Mouse (Mus musculus) CH12.LX (cell line): ENCODE data around the gene Midn. TPM values are rescaled to one million over a fixed set of nuclear protein-coding genes. Genes with fewer than 3 reads are reported as not detected.
A peak's percentile ranks its signal among the peaks of the same experiment; 100 is the strongest.

Experiments used
- DNase-seq: peaks from one replicate; pipeline ENCODE4 v3.0.0-alpha.2; 2013; ENCODE audit errors: extremely low read depth
- H3K27ac ChIP-seq: 2 replicates; pipeline ENCODE4 v1.5.1; 2012; ENCODE audit warnings: low read depth, mild to moderate bottlenecking, control low read depth, moderate library complexity; ENCODE audit not compliant: insufficient read depth
- H3K27me3 ChIP-seq: replicated peaks from 2 replicates; pipeline ENCODE3; 2012; ENCODE audit warnings: inconsistent platforms
- H3K36me3 ChIP-seq, 2 experiments: replicated peaks in 1 of 2; 2 replicates each; pipeline versions ENCODE3 to v1.6.1; 2012; ENCODE audit warnings: inconsistent platforms in 1 of 2, low read length in 1 of 2, mild to moderate bottlenecking in 1 of 2, mixed read lengths in 1 of 2, moderate library complexity in 1 of 2; ENCODE audit not compliant: control insufficient read depth in 1 of 2, insufficient read depth in 1 of 2
- H3K4me1 ChIP-seq, 2 experiments: 2 replicates each; pipeline ENCODE4 v1.6.1; 2012; ENCODE audit warnings: inconsistent platforms in 1 of 2, moderate library complexity in 1 of 2; ENCODE audit not compliant: insufficient read depth in 2 of 2, control insufficient read depth in 1 of 2
- H3K4me2 ChIP-seq: 2 replicates; pipeline ENCODE4 v1.6.1; 2012; ENCODE audit warnings: low read depth, mild to moderate bottlenecking, control low read depth; ENCODE audit not compliant: poor library complexity, insufficient read depth, severe bottlenecking
- H3K4me3 ChIP-seq, 3 experiments: fragments of 150-350 bp in 1 of 3; sonication (generic) in 1 of 3; replicated peaks in 1 of 3; 2 replicates each; pipeline versions ENCODE3 to v1.5.1; 2011 to 2012; ENCODE audit warnings: low read depth in 2 of 3, low read length in 2 of 3, mild to moderate bottlenecking in 2 of 3, moderate library complexity in 2 of 3, control low read depth in 1 of 3, improper control_type of control experiment in 1 of 3, inconsistent platforms in 1 of 3, mixed read lengths in 1 of 3; ENCODE audit not compliant: poor library complexity in 1 of 3
- H3K79me2 ChIP-seq: replicated peaks from 2 replicates; pipeline ENCODE4 v1.6.1; 2012; ENCODE audit warnings: mild to moderate bottlenecking, moderate library complexity; ENCODE audit not compliant: control insufficient read depth, poor library complexity, insufficient read depth, severe bottlenecking; ENCODE audit errors: extremely low read depth
- H3K9ac ChIP-seq: 2 replicates; pipeline ENCODE4 v1.6.1; 2012; ENCODE audit warnings: low read depth, mild to moderate bottlenecking, control low read depth, moderate library complexity; ENCODE audit not compliant: insufficient read depth
- H3K9me3 ChIP-seq: replicated peaks from 2 replicates; pipeline ENCODE3; 2012; ENCODE audit warnings: low read length, inconsistent platforms, mixed read lengths
- BHLHE40 ChIP-seq: IDR thresholded peaks from 2 replicates; pipeline ENCODE4 v1.6.1; 2011; ENCODE audit warnings: mild to moderate bottlenecking, low read depth, low read length, improper control_type of control experiment
- CHD2 ChIP-seq: IDR thresholded peaks from 2 replicates; pipeline ENCODE4 v1.6.1; 2011; ENCODE audit warnings: low read length, improper control_type of control experiment
- E2F4 ChIP-seq: IDR thresholded peaks from 2 replicates; pipeline ENCODE4 v1.6.1; 2011; ENCODE audit warnings: low read depth, low read length, improper control_type of control experiment; ENCODE audit not compliant: insufficient replicate concordance
- EP300 ChIP-seq: IDR thresholded peaks from 2 replicates; pipeline ENCODE4 v1.6.1; 2011; ENCODE audit warnings: low read length, improper control_type of control experiment
- ETS1 ChIP-seq: conservative IDR thresholded peaks from 2 replicates; pipeline ENCODE4 v1.6.1; 2012; ENCODE audit warnings: low read depth, mild to moderate bottlenecking, inconsistent platforms, low read length, improper control_type of control experiment, moderate library complexity
- GABPA ChIP-seq: IDR thresholded peaks from 2 replicates; pipeline ENCODE4 v1.6.1; 2012; ENCODE audit warnings: low read depth, low read length, improper control_type of control experiment, inconsistent platforms; ENCODE audit not compliant: insufficient replicate concordance
- HCFC1 ChIP-seq: IDR thresholded peaks from 2 replicates; pipeline ENCODE4 v1.6.1; 2012; ENCODE audit warnings: low read depth, mild to moderate bottlenecking, inconsistent platforms, low read length, improper control_type of control experiment
- JUN ChIP-seq: IDR thresholded peaks from 2 replicates; pipeline ENCODE4 v1.6.1; 2011; ENCODE audit warnings: low read depth, mild to moderate bottlenecking, low read length, improper control_type of control experiment, moderate library complexity; ENCODE audit not compliant: insufficient read depth
- JUND ChIP-seq: conservative IDR thresholded peaks from 2 replicates; pipeline ENCODE4 v1.6.1; 2011; ENCODE audit warnings: low read depth, low read length, improper control_type of control experiment
- MAFK ChIP-seq: IDR thresholded peaks from 2 replicates; pipeline ENCODE4 v1.6.1; 2011; ENCODE audit warnings: low read length, improper control_type of control experiment; ENCODE audit not compliant: insufficient replicate concordance
- MAX ChIP-seq: IDR thresholded peaks from 2 replicates; pipeline ENCODE4 v1.6.1; 2011; ENCODE audit warnings: low read length, improper control_type of control experiment
- MAZ ChIP-seq: IDR thresholded peaks from 2 replicates; pipeline ENCODE4 v1.6.1; 2012; ENCODE audit warnings: low read depth, mild to moderate bottlenecking, inconsistent platforms, low read length, improper control_type of control experiment, moderate library complexity
- MYC ChIP-seq: IDR thresholded peaks from 2 replicates; pipeline ENCODE4 v1.6.1; 2011; ENCODE audit warnings: low read depth, mild to moderate bottlenecking, improper control_type of control experiment, low read length
- NELFE ChIP-seq: IDR thresholded peaks from 2 replicates; pipeline ENCODE4 v1.6.1; 2011; ENCODE audit warnings: low read depth, low read length, improper control_type of control experiment
- NRF1 ChIP-seq: IDR thresholded peaks from 2 replicates; pipeline ENCODE4 v1.6.1; 2014; ENCODE audit warnings: low read depth, mild to moderate bottlenecking, inconsistent platforms, low read length, improper control_type of control experiment, moderate library complexity
- PAX5 ChIP-seq: IDR thresholded peaks from 2 replicates; pipeline ENCODE4 v1.6.1; 2012; ENCODE audit warnings: low read length, inconsistent platforms, mixed read lengths
- POLR2A ChIP-seq: IDR thresholded peaks from 2 replicates; pipeline ENCODE4 v1.6.1; 2011; ENCODE audit warnings: low read depth, mild to moderate bottlenecking, improper control_type of control experiment, low read length
- POLR2AphosphoS2 ChIP-seq: IDR thresholded peaks from 2 replicates; pipeline ENCODE4 v1.6.1; 2011; ENCODE audit warnings: low read depth, low read length, improper control_type of control experiment
- RAD21 ChIP-seq: IDR thresholded peaks from 2 replicates; pipeline ENCODE4 v1.6.1; 2011; ENCODE audit warnings: low read depth, mild to moderate bottlenecking, low read length, improper control_type of control experiment, moderate library complexity
- RCOR1 ChIP-seq: conservative IDR thresholded peaks from 2 replicates; pipeline ENCODE4 v1.6.1; 2012; ENCODE audit warnings: low read depth, mild to moderate bottlenecking, inconsistent platforms, low read length, improper control_type of control experiment
- SIN3A ChIP-seq: IDR thresholded peaks from 2 replicates; pipeline ENCODE4 v1.6.1; 2012; ENCODE audit warnings: low read length, improper control_type of control experiment, inconsistent platforms
- SMC3 ChIP-seq: IDR thresholded peaks from 2 replicates; pipeline ENCODE4 v1.6.1; 2011; ENCODE audit warnings: low read depth, low read length, improper control_type of control experiment
- TBP ChIP-seq: conservative IDR thresholded peaks from 2 replicates; pipeline ENCODE4 v1.6.1; 2011; ENCODE audit warnings: low read depth, low read length, improper control_type of control experiment
- TCF12 ChIP-seq: IDR thresholded peaks from 2 replicates; pipeline ENCODE4 v1.6.1; 2014; ENCODE audit warnings: low read depth, mild to moderate bottlenecking, inconsistent platforms, low read length, improper control_type of control experiment
- UBTF ChIP-seq: IDR thresholded peaks from 2 replicates; pipeline ENCODE4 v1.6.1; 2012; ENCODE audit warnings: low read depth, mild to moderate bottlenecking, inconsistent platforms, low read length, improper control_type of control experiment, moderate library complexity
- USF2 ChIP-seq: conservative IDR thresholded peaks from 2 replicates; pipeline ENCODE4 v1.6.1; 2011; ENCODE audit warnings: low read depth, low read length, improper control_type of control experiment
- ZC3H11A ChIP-seq: IDR thresholded peaks from 2 replicates; pipeline ENCODE4 v1.6.1; 2012; ENCODE audit warnings: low read depth, mild to moderate bottlenecking, inconsistent platforms, low read length, improper control_type of control experiment
- ZKSCAN1 ChIP-seq: IDR thresholded peaks from 2 replicates; pipeline ENCODE4 v1.6.1; 2012; ENCODE audit warnings: low read depth, inconsistent platforms, low read length, improper control_type of control experiment, borderline replicate concordance
- ZMIZ1 ChIP-seq: IDR thresholded peaks from 2 replicates; pipeline ENCODE4 v1.6.1; 2012; ENCODE audit warnings: low read depth, mild to moderate bottlenecking, inconsistent platforms, low read length, improper control_type of control experiment
- ZNF384 ChIP-seq: IDR thresholded peaks from 2 replicates; pipeline ENCODE4 v1.6.1; 2012; ENCODE audit warnings: low read depth, low read length, improper control_type of control experiment, inconsistent platforms
- dilution Hi-C: fragments of 300-500 bp; cut with MboI; formaldehyde crosslinking; loops from 2 replicates; pipeline ENCODE4 v1.14.3; 2020; ENCODE audit warnings: low sequenced_read_pairs; ENCODE audit not compliant: extremely low pct_unique_long_range_greater_than_20kb, extremely low pct_ligation_motif_present
- in situ Hi-C: fragments of 300-500 bp; cut with MboI; formaldehyde crosslinking; loops from 3 replicates; pipeline ENCODE4 v1.14.3; 2019; ENCODE audit warnings: low sequenced_read_pairs, low pct_ligation_motif_present, low pct_unique_long_range_greater_than_20kb, mixed read lengths
- polyA plus RNA-seq: library from polyadenylated mRNA; unstranded; fragments of >175 nt; gene quantifications from 2 replicates; pipeline ENCODE4 v1.2.1, GENCODE M21; 2012; ENCODE audit warnings: low read depth; ENCODE audit not compliant: insufficient read length
- total RNA-seq, 2 experiments: library from RNA; depleted of rRNA; stranded (reverse); fragments of 300-350 nt in 1 of 2; fragments of >200 nt in 1 of 2; gene quantifications; 2 replicates each; pipeline ENCODE4 v1.2.3; 2012 to 2014

Gene Midn
- total and polyA plus RNA-seq, 3 experiments, result 4.7 to 33.2 (median 16.2) TPM

DNA sequence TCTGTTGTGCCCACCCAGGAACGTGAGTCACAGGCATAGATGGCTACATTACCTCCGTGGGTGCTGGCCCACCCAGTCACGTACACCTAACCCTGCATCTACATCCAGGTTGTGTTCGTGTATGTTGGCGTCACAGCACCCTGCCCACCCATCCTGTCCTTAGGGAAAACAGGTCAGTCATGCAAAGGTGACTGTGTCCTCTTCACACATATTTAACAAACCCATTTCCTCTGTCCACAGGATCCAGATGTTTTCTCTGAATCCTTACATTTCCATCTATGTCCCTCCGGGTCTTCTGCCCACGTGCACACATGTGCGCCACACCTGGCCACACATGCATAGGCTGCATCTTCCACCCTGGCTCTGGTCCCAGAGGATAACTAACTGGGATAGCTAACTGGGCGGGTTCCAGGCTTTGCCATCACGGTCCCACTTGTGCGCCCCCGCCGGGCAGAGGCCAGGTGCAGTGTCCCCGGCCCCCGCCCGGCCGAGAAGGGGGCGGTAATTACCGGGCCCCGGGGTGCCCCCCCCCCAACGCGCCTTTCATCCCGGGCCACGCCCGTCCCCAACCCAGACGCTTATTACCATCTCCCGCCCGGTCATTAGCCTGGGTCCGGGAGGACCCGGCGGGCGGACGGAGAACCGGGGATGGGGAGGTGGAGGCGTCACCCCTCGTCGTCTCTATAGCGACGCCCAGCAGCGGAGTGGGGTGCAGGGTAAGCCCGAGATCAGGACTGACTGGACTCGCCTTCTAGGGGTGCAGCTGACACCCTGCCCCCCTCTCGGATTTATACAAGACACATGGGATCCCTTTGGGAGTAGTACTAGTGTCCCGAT lies 16.3 kb downstream of the Midn start:
- H3K9ac ChIP-seq, result peak overlapping the region; percentile 58

DNA sequence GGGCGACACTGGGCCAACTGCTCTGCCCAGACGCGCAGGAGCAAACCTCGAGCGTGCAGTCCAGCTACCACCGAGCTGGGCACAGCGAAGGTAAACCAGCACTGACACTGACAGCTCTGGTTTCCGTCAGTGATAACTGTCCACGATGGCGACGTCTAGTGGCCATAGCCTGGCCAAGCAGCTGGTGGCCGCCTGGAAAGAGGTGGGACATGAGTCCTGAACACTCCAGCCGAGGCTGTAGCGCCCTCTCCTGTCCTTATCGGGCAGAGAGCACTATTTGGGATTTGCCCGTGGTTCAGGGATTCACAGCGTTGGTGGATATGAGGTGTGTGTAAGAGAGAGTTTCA lies 16.9 kb downstream of the Midn start:
- Histone ChIP-seq H3K4me2 (peak overlapping the region; percentile 95), H3K4me1 (peaks cover 27 to 76% of the 10 kb centered on the region in 2 experiments), H3K9ac (peak overlapping the region; percentile 68), H3K36me3 (peaks cover 3 to 7% of the 10 kb centered on the region in 2 experiments), H3K27me3 (no peaks in the 10 kb centered on the region), H3K9me3 (no peaks in the 10 kb centered on the region), H3K27ac (no peak overlapping the region), H3K79me2 (peaks cover 16% of the 10 kb centered on the region), H3K4me3 (peak overlapping the region in 2 of 3 experiments; percentile 30 to 61)
- peak; percentile 93 for DNase-seq
- in situ Hi-C loops (no loop called here), dilution Hi-C loops (no loop called here)
- TF ChIP-seq JUND, result no peak
- TF ChIP-seq SMC3, result peak; percentile 99
- TF ChIP-seq GABPA, result no peak
- peak; percentile 45; the same call in 1 of the 2 replicates for TF ChIP-seq ETS1
- no peak for TF ChIP-seq ZKSCAN1
- TF ChIP-seq PAX5, result no peak
- peak; percentile 26; the same call in 1 of the 2 replicates for TF ChIP-seq USF2
- peak; percentile 55 for TF ChIP-seq NRF1
- no peak; the same call in none of the 2 replicates for TF ChIP-seq MAZ
- TF ChIP-seq RAD21, result peak; percentile 100
- TF ChIP-seq EP300, result no peak
- no peak; the same call in 1 of the 2 replicates for TF ChIP-seq MAX
- peak; percentile 96 for TF ChIP-seq SIN3A
- TF ChIP-seq NELFE, result peak; percentile 80; the same call in 1 of the 2 replicates
- TF ChIP-seq ZC3H11A, result peak; percentile 92
- TF ChIP-seq BHLHE40, result peak; percentile 36; the same call in 1 of the 2 replicates
- peak; percentile 53 for TF ChIP-seq POLR2A
- no peak for TF ChIP-seq CHD2
- TF ChIP-seq ZMIZ1, result no peak
- peak; percentile 82 for TF ChIP-seq TCF12
- TF ChIP-seq ZNF384, result no peak; the same call in 1 of the 2 replicates
- TF ChIP-seq POLR2AphosphoS2, result no peak; the same call in 1 of the 2 replicates
- peak; percentile 63; the same call in 1 of the 2 replicates for TF ChIP-seq MYC
- peak; percentile 58; the same call in 1 of the 2 replicates for TF ChIP-seq HCFC1
- 0 out of 2 replicates have a peak, but pooled peaks have one; percentile 56 for TF ChIP-seq TBP
- TF ChIP-seq E2F4, result no peak
- TF ChIP-seq MAFK, result no peak
- TF ChIP-seq JUN, result no peak
- TF ChIP-seq RCOR1, result no peak
- no peak for TF ChIP-seq UBTF

More for the DNA sequence above, 16.3 kb downstream of the Midn start:
- Histone ChIP-seq H3K9me3 (no peaks in the 10 kb centered on the region), H3K4me3 (peak overlapping the region in 2 of 3 experiments; percentile 5 to 61)
- in situ Hi-C loops, result no loop called here
- TF ChIP-seq BHLHE40 (peak; percentile 43; the same call in 1 of the 2 replicates), NRF1 (no peak), UBTF (0 out of 2 replicates have a peak, but pooled peaks have one; percentile 53)
- TF ChIP-seq, all 38 proteins: peak for 2
- Histone ChIP-seq H3K4me2 (peak overlapping the region; percentile 69), H3K36me3 (peaks cover 0 to 2% of the 10 kb centered on the region in 2 experiments), H3K79me2 (peaks cover 10% of the 10 kb centered on the region), H3K27me3 (no peaks in the 10 kb centered on the region), H3K4me1 (peaks cover 27 to 75% of the 10 kb centered on the region in 2 experiments), H3K27ac (no peak overlapping the region)
- no peak for DNase-seq
- dilution Hi-C loops, result no loop called here
